Mouse (Mus musculus) megakaryocyte-erythroid progenitor cell, adult 5 weeks (primary cell): Measurements from ENCODE around the gene Cxcl2. TPM values are rescaled to one million over a fixed set of nuclear protein-coding genes. Genes with fewer than 3 reads are reported as not detected.

Source experiments
- polyA plus RNA-seq: library from polyadenylated mRNA; stranded (reverse); fragments of >175 nt; gene quantifications from 2 replicates; pipeline ENCODE4 v1.2.3, GENCODE M21; 2012

Gene Cxcl2
- polyA plus RNA-seq, result 175 and 222 TPM in 2 replicates

DNA sequence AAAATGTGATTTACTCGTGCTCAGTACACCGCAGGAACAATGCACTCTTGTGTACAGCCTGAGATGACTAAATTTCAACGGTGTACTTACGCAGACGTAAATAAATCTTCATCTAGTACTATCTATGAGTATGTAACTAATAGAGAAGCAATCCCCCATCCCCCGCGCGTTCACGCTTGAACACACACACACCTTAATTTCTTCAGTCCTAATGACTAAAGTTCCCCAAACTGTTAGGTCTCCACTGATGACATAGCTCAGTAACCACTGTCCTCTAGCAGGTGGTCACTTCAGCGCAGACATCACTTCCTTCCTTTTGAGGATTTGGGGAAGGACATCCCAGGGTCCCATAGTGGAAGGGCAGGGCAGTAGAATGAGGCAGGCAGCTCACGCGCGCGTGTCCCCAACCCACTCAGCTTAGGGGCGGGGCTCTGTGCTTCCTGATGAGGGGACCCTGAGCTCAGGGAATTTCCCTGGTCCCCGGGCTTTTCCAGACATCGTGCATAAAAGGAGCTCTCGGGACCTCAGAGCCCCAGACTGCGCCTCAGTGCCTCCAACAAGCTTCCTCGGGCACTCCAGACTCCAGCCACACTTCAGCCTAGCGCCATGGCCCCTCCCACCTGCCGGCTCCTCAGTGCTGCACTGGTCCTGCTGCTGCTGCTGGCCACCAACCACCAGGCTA lies at the start of gene Cxcl2:
Gene Cxcl2, plus strand, starts transcription at position 533 of the 682 bp plus-strand sequence.

DNA sequence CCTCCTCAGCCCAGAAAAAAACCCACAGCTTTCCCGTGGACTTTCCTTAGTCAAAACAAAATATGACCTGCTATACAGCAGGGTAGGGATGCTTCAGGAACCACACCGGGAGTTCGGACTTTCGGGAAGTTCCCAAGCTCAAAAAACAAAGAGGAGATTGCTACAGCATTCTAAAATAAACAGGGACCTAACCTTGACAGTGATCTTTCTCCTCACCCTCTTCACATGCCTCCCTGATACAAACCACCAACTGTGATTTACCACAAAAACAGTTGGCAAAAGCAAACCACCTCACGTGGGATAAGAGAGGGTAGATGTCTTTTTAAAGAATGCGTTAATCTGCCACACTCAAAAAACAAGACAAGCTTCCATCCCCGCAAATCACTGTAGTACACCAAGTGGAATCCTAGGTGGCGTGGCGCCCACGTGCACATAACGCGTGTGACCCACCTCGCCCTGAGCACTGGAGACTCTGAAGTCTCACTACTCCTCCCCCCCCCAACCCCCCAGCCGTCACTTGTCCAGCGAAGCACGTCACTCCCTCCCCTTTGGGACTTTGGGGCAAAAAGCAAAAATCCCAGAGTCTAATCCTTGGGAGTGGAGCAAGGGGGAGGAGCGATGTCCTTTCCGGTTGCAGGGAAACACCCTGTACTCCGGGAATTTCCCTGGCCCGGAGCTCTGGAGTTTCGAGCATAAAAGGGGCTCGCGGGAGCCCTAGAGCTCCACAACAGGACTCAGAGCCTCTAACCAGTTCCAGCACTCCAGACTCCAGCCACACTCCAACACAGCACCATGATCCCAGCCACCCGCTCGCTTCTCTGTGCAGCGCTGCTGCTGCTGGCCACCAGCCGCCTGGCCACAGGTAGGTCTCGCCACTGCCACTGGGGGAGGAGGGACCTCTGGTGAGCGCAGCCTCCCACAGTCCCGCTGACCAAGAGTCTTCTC lies 12.9 kb upstream of the Cxcl2 start, which contains the start of gene Cxcl1:
Gene Cxcl1, plus strand, starts transcription at position 723 of the 945 bp plus-strand sequence.

DNA sequence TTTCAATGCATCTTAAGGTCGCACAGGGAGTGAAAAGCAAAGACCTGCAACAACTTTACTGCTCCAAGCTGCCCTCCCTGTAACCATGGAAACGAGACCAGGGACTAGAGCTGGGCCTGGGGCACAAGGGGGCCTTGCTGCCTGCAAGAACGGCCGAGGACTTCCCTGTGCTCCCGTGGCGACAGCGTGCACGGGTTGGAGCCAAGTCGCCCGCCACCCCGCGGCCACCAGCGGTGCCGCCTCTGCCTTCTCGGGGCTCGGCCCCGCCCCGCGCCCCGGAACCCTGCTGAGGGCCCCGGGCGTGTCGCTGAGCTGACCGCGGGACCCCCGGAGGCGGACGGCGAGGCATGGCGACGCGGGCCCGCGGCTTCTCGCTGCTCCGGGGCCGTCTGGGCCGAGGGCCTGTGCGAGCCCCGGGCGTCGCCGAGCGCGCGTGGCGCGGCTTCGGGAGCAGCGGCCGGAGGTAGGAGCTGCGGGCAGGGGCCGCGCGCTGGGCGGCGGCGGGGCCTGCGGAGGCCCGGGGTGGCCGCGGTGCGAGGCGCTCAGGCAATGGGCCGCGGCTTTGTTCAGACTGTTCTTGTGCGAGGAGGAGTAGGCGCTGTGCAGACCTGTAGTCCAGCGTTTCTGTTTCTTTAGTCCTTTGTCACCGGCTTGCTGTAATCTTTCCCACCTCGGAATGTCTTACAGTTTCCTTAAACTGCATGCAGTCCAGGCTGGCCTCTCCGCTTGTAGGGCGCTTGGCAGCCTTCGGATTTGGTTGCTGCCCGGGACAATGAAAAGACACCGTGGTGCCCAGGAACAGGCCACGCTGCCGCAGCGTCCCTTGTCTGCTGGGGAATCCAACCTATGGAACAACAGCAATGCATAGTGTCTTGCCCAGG lies 27.5 kb downstream of the Cxcl2 start, which contains the start of gene Mthfd2l:
Gene Mthfd2l, plus strand, starts transcription at position 147 of the 881 bp plus-strand sequence.

Other genes with a start within 250 kb of the Cxcl2 start
- not detected in 2 replicates for gene Cxcl5, start 144.5 kb upstream of the Cxcl2 start, polyA plus RNA-seq
- 0.07 and 0.12 TPM in 2 replicates for gene Ppbp, start 135.4 kb upstream of the Cxcl2 start, polyA plus RNA-seq
- gene Pf4, start 131.4 kb upstream of the Cxcl2 start, polyA plus RNA-seq, result 6.2 and 13.8 TPM in 2 replicates
- gene Cxcl3, start 117.8 kb upstream of the Cxcl2 start, polyA plus RNA-seq, result 1.8 and 3.7 TPM in 2 replicates
- gene Cxcl15, start 109.3 kb upstream of the Cxcl2 start, polyA plus RNA-seq, result not detected in 2 replicates
- 0.39 and 1.7 TPM in 2 replicates for gene Cxcl1, start 12.6 kb upstream of the Cxcl2 start, polyA plus RNA-seq
- 8.3 and 12.7 TPM in 2 replicates for gene Mthfd2l, start 27.2 kb downstream of the Cxcl2 start, polyA plus RNA-seq
- gene Epgn, start 123.6 kb downstream of the Cxcl2 start, polyA plus RNA-seq, result not detected in 2 replicates
- gene Ereg, start 170.8 kb downstream of the Cxcl2 start, polyA plus RNA-seq, result not detected in 2 replicates
- gene Areg, start 235.7 kb downstream of the Cxcl2 start, polyA plus RNA-seq, result 0.31 and 0.46 TPM in 2 replicates